Mouse (Mus musculus) ZHBTc4 (cell line): ENCODE measurements around the gene Btbd11.
"Not testable (repeated sequence)": the region's sequence is repeated elsewhere in the genome, so short reads cannot be mapped to it uniquely, and the experiment has no call there.

Experiments used
- DNase-seq: peaks from one replicate; pipeline ENCODE4 v3.0.0-alpha.2; 2011; ENCODE audit warnings: low read depth, low spot score

Gene Btbd11

DNA sequence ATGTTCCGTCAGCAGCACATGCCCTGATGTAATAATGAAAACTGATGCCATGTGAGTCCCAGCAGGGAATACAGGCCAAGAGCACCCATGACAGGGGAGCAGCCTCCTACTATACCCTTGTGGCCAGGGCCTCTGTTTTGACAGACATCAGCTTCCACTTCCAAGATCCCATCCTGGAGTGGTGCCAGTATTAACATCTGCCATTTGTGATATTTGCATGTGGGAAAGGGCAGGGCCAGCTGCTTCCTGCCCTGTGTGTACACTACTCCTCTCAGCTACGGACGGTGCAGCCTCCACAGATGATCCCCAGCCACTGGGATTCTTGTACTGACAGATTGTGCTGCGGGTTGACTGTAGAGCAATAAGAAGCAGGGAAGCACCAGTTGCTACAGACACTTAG, 269.3 kb downstream of the Btbd11 start:
- DNase-seq, result no peak

GRCm38 (mm10) chr10:85657886-85658285, 271.3 kb downstream of the Btbd11 start:
- no peak for DNase-seq

DNA sequence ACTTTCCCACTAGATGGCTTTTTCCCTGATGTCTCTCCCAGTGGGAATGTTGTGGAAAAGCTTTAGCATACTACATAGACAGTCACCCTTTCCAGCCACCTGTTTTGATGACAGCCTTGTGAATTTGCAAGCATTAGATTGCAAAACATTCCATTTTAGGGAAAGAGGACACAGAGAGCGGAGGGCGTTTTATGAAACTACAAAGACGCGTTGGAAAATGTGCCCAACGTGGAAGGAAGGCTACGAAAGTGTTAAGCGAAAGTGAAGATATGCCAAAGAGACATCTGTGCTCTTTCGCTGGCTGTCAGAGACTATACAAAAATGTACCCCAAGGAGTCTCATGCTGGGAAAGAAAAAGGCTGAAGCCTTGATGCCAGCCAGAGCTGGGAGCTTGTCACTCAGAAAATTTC, 286.9 kb downstream of the Btbd11 start:
- DNase-seq, result no peak

DNA sequence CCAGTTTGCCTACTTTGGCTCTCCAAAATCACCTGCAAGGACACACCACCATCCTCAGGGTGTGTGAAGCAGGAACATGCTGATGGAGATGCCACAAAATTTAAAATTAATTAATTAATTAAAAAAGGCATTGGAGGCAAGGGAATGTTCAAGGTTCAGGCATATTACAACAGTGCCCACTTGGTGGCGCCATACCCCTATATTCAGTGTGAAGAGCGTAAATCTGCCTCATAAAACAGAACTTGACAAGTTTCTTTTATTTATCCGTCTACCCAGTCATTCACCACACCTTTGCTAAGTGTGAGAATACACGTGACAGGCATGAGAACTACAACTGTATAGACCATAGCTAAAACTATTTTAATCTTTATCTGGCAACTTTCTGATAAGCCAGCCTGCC, 292.0 kb downstream of the Btbd11 start:
- DNase-seq, result peak; percentile 54

GRCm38 (mm10) chr10:85682446-85682845, 295.8 kb downstream of the Btbd11 start:
- DNase-seq, result no peak

- DNase-seq, result not testable (repeated sequence)
Observed at GRCm38 (mm10) chr10:85694429-85694828, 307.8 kb downstream of the Btbd11 start.

- DNase-seq, result peak; percentile 61
Observed at GRCm38 (mm10) chr10:85699721-85700120, 313.1 kb downstream of the Btbd11 start.

- DNase-seq, result not testable (repeated sequence)
Observed at GRCm38 (mm10) chr10:85709790-85710189, 323.2 kb downstream of the Btbd11 start.
